Mouse (Mus musculus) embryonic fibroblast, embryonic 13.5 days (primary cell): Measurements from ENCODE around the gene Ywhag.

Source experiments
- CTCF ChIP-seq: IDR thresholded peaks from 2 replicates; pipeline ENCODE4 v1.5.1; 2011; ENCODE audit warnings: mild to moderate bottlenecking, control low read depth, low read length, moderate library complexity, borderline replicate concordance; ENCODE audit not compliant: insufficient read depth
- POLR2A ChIP-seq: IDR thresholded peaks from 2 replicates; pipeline ENCODE4 v1.6.1; 2011; ENCODE audit warnings: low read depth, mild to moderate bottlenecking, control low read depth, low read length, moderate library complexity

- TF ChIP-seq POLR2A (no peak), CTCF (no peak)
Measured at GRCm38 (mm10) chr5:135914156-135914555, 20.3 kb downstream of the Ywhag start.
